Mouse (Mus musculus): Measurements from ENCODE around the gene Nipa1. TPM values are rescaled to one million over a fixed set of nuclear protein-coding genes. Genes with fewer than 3 reads are reported as not detected.

Nipa1 gene
- polyA plus RNA-seq (2016; fragmentation: Nextera tagmentation; extraction: Ambion mirVana) = 6.4 and 6.5 TPM in 2 replicates

- Histone ChIP-seq H3K9me3 (no peaks in the 10 kb centered on the region), H3K27ac (peak within 1 kb of the TSS; percentile 90), H3K36me3 (replicated peaks) (no peaks in the 10 kb centered on the region), H3K27me3 (ENCODE audit: poor library complexity, severe bottlenecking) (0 out of 2 replicates have a peak, but pooled peaks cover 9% of the 10 kb centered on the region), H3K4me3 (peak within 1 kb of the TSS; percentile 76), H3K4me1 (peaks cover 13% of the 10 kb centered on the region)
- WGBS = 62% methylated on average over 3 of the region's 3 CpGs
- DNase-seq (ENCODE audit: extremely low spot score, low spot score) = no peak
Observed at GRCm38 (mm10) chr7:56019930-56020253, at the start of gene Nipa1. TSS of gene Nipa1 (minus strand) at chr7:56019954.

GRCm38 (mm10) chr7:56066634-56067033 lies 46.9 kb upstream of the Nipa1 start:
- DNase-seq (ENCODE audit: extremely low spot score, low spot score) = no peak
- 94% methylated on average over 1 of the region's 1 CpGs for WGBS
- H3K36me3 ChIP-seq (replicated peaks) = peaks cover 3% of the 10 kb centered on the region

GRCm38 (mm10) chr7:56066136-56066535 lies 46.4 kb upstream of the Nipa1 start:
- Histone ChIP-seq H3K27me3 (ENCODE audit: poor library complexity, severe bottlenecking) (no peaks in the 10 kb centered on the region), H3K4me3 (no peak overlapping the region), H3K36me3 (replicated peaks) (peaks cover 5% of the 10 kb centered on the region), H3K27ac (no peak overlapping the region), H3K9me3 (no peaks in the 10 kb centered on the region), H3K4me1 (no peaks in the 10 kb centered on the region)
- DNase-seq (ENCODE audit: extremely low spot score, low spot score) = no peak
- 94% methylated on average over 2 of the region's 2 CpGs for WGBS

More at GRCm38 (mm10) chr7:56066634-56067033, 46.9 kb upstream of the Nipa1 start:
- H3K27me3 ChIP-seq (ENCODE audit: poor library complexity, severe bottlenecking) = no peaks in the 10 kb centered on the region
- H3K4me3 ChIP-seq = no peak overlapping the region
- no peak overlapping the region for H3K27ac ChIP-seq
- no peaks in the 10 kb centered on the region for H3K4me1 ChIP-seq
- no peaks in the 10 kb centered on the region for H3K9me3 ChIP-seq

DNA sequence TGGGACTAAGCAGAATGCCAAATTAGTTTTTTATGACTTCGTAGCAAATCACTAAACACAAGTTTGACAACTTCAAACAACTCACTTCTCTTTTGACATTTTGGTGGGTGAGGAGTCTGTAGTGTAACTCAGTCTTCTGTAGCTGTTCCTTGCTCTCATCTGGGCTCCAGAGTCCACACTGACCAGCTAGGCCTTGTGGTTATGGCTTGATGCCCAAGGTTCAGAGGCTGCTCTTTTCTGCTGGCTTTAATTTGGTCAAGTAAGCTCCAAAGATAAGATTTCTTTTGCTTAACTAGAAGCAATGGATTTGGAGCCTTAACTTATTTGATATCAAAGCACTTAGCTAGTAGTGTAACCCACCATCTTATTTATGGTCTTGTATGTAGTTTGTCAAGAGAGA lies 45.1 kb upstream of the Nipa1 start:
- H3K36me3 ChIP-seq (replicated peaks) = peaks cover 5% of the 10 kb centered on the region
- H3K27ac ChIP-seq = no peak overlapping the region
- no peaks in the 10 kb centered on the region for H3K9me3 ChIP-seq
- 90% methylated on average over 1 of the region's 1 CpGs for WGBS
- no peaks in the 10 kb centered on the region for H3K4me1 ChIP-seq
- DNase-seq (ENCODE audit: extremely low spot score, low spot score) = no peak
- no peak overlapping the region for H3K4me3 ChIP-seq
- no peaks in the 10 kb centered on the region for H3K27me3 ChIP-seq (ENCODE audit: poor library complexity, severe bottlenecking)

DNA sequence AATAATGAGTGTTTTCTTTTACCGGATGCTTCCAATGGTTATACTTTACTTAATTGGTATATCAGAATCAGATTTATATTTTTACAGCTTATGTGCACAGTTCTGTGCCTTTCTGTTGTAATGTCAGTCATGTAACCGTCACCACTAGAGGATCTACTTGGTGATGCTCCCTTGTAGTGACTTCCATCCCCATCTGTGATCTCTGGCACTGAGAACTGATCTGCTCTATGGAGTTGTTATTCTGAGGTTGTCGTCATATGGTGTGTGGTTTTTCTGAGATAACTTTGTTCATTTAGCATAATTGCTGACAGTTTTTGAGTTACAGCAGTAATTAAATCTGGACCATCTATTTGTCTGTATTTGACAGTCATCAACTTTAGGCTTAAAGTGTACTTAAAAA lies 35.6 kb upstream of the Nipa1 start:
- Histone ChIP-seq H3K27me3 (ENCODE audit: poor library complexity, severe bottlenecking) (no peaks in the 10 kb centered on the region), H3K9me3 (no peaks in the 10 kb centered on the region), H3K4me3 (no peak overlapping the region), H3K27ac (no peak overlapping the region), H3K4me1 (peaks cover 11% of the 10 kb centered on the region), H3K36me3 (replicated peaks) (peaks cover 17% of the 10 kb centered on the region)
- DNase-seq (ENCODE audit: extremely low spot score, low spot score) = no peak
- WGBS = 90% methylated on average over 3 of the region's 3 CpGs

DNA sequence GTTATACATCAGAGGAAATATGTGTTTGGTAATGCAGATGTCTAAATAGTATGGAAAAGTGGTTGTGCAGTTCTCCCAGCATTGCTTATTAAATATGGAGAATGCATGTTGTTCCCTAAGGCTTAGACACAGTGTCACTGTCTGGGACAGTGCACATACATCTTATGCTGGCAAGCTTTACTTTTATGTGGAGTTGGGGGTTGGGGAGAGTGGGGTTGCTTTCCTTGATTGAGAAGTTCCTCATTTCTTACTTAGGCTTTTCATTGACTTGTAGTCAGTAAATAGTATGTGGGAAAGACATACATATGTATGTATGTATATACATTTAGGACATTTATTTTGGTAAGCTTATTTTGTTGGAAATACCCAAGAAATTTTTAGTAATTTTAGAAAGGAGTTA lies 33.2 kb upstream of the Nipa1 start:
- H3K27ac ChIP-seq = no peak overlapping the region
- peaks cover 17% of the 10 kb centered on the region for H3K4me1 ChIP-seq
- DNase-seq (ENCODE audit: extremely low spot score, low spot score) = no peak
- H3K9me3 ChIP-seq = no peaks in the 10 kb centered on the region
- H3K4me3 ChIP-seq = no peak overlapping the region
- no peaks in the 10 kb centered on the region for H3K27me3 ChIP-seq (ENCODE audit: poor library complexity, severe bottlenecking)
- peaks cover 17% of the 10 kb centered on the region for H3K36me3 ChIP-seq (replicated peaks)

DNA sequence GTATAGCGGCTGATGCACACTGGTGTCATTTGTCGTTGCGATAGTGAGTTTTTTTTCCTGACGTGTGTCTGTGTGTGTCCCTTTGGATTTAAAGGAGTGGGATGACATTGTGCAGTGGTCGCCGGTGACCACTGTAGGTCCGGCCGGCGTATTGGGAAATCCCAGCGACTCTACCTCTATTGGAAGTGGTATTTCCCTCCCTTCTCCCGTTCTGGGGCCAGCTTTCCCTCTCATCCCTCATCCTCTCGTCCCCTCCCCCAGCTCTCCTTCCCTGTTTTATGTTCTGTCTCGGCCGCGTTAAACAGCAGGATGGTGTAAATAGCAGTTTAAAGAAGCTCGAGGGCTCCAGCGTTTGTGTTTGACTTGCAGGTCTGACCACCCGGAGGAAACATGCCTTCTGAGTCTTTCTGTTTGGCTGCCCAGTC lies 30.7 kb upstream of the Nipa1 start:
- Histone ChIP-seq H3K27ac (peak overlapping the region; percentile 89), H3K4me3 (peak overlapping the region; percentile 78), H3K4me1 (peaks cover 17% of the 10 kb centered on the region), H3K27me3 (ENCODE audit: poor library complexity, severe bottlenecking) (no peaks in the 10 kb centered on the region), H3K36me3 (replicated peaks) (peaks cover 3% of the 10 kb centered on the region), H3K9me3 (no peaks in the 10 kb centered on the region)
- peak; percentile 49 for DNase-seq (ENCODE audit: extremely low spot score, low spot score)
- under 1% methylated on average over 18 of the region's 18 CpGs for WGBS

DNA sequence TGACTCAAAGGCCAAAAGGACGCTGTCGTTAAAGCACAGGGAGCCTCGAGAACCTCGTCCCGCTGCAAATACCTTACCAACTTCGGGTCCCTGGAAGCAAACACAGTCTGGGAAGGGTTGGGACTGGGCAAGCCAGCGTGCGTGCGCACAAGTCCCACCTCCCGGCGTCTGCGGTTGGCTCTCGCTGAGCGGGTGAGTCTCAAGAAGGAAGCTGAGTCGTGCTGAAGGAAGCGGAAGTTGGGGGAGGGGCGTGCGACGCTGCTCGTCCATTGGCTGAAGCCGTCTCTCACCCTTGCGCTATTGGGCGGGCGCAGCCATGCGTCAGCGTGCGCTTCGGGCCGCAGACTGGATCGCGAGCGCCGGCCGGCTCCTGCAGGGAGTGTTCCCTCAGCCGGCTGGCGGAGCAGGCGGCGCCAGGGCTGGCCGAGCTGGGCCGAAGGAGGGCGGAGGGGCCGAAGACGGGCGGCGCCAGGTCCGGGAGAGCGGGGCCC lies 30.1 kb upstream of the Nipa1 start, which contains the start of gene Herc2:
TSS of gene Herc2 (plus strand) at position 366 of the 491 bp plus-strand sequence.
- under 1% methylated on average over 47 of the region's 47 CpGs for WGBS
- peaks cover 17% of the 10 kb centered on the region for H3K4me1 ChIP-seq
- peak within 1 kb of the TSS; percentile 78 for H3K4me3 ChIP-seq
- no peaks in the 10 kb centered on the region for H3K9me3 ChIP-seq
- H3K27ac ChIP-seq = peak within 1 kb of the TSS; percentile 89
- DNase-seq (ENCODE audit: extremely low spot score, low spot score) = peak; percentile 97
- peaks cover 3% of the 10 kb centered on the region for H3K36me3 ChIP-seq (replicated peaks)
- H3K27me3 ChIP-seq (ENCODE audit: poor library complexity, severe bottlenecking) = no peaks in the 10 kb centered on the region

GRCm38 (mm10) chr7:56047178-56047577 lies 27.4 kb upstream of the Nipa1 start:
- H3K27me3 ChIP-seq (ENCODE audit: poor library complexity, severe bottlenecking) = no peaks in the 10 kb centered on the region
- no peaks in the 10 kb centered on the region for H3K36me3 ChIP-seq (replicated peaks)
- H3K27ac ChIP-seq = no peak overlapping the region
- peaks cover 17% of the 10 kb centered on the region for H3K4me1 ChIP-seq
- no peak overlapping the region for H3K4me3 ChIP-seq
- H3K9me3 ChIP-seq = no peaks in the 10 kb centered on the region
- 87% methylated on average over 1 of the region's 1 CpGs for WGBS
- DNase-seq (ENCODE audit: extremely low spot score, low spot score) = no peak

GRCm38 (mm10) chr7:56044267-56044629 lies 24.5 kb upstream of the Nipa1 start:
- H3K9me3 ChIP-seq = no peaks in the 10 kb centered on the region
- no peaks in the 10 kb centered on the region for H3K36me3 ChIP-seq (replicated peaks)
- no peaks in the 10 kb centered on the region for H3K27me3 ChIP-seq (ENCODE audit: poor library complexity, severe bottlenecking)
- no peak overlapping the region for H3K4me3 ChIP-seq
- H3K27ac ChIP-seq = no peak overlapping the region
- WGBS = 83% methylated on average over 3 of the region's 3 CpGs
- peaks cover 5% of the 10 kb centered on the region for H3K4me1 ChIP-seq
- DNase-seq (ENCODE audit: extremely low spot score, low spot score) = no peak

- no peak for DNase-seq (ENCODE audit: extremely low spot score, low spot score)
- no peaks in the 10 kb centered on the region for H3K36me3 ChIP-seq (replicated peaks)
- no peak overlapping the region for H3K27ac ChIP-seq
- 73% methylated on average over 4 of the region's 4 CpGs for WGBS
- no peaks in the 10 kb centered on the region for H3K27me3 ChIP-seq (ENCODE audit: poor library complexity, severe bottlenecking)
- H3K4me3 ChIP-seq = no peak overlapping the region
- no peaks in the 10 kb centered on the region for H3K9me3 ChIP-seq
- H3K4me1 ChIP-seq = no peaks in the 10 kb centered on the region; the same call in 1 of the 2 replicates
Observed at GRCm38 (mm10) chr7:56043577-56044266, 24.0 kb upstream of the Nipa1 start.

DNA sequence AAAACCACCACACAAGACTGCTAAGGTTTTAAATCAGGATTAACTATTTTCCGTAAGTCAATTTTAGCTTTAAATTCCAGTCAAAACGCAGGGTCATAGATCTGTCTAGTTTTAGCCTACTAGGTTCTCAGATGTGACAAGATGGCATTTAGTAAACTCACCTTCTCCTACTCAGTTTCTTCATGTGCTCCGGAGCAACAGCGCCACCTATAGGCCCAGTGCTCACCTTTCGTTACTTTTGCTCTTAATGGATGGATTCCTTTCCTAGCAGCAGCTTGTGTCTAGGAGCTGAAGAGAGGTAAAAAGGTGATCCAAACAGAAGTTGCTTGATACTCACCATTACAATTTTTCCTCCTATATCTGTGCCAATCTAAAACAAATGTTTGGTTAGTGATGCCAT lies 22.6 kb upstream of the Nipa1 start:
- WGBS = 21% methylated on average over 5 of the region's 5 CpGs
- Histone ChIP-seq H3K36me3 (replicated peaks) (no peaks in the 10 kb centered on the region), H3K27me3 (ENCODE audit: poor library complexity, severe bottlenecking) (no peaks in the 10 kb centered on the region), H3K9me3 (no peaks in the 10 kb centered on the region), H3K4me1 (no peaks in the 10 kb centered on the region), H3K27ac (no peak overlapping the region), H3K4me3 (no peak overlapping the region)
- DNase-seq (ENCODE audit: extremely low spot score, low spot score) = peak; percentile 62

GRCm38 (mm10) chr7:56023586-56023985 lies 3.8 kb upstream of the Nipa1 start:
- WGBS = 92% methylated on average over 3 of the region's 3 CpGs
- no peak for DNase-seq (ENCODE audit: extremely low spot score, low spot score)
- H3K36me3 ChIP-seq (replicated peaks) = no peaks in the 10 kb centered on the region

More at GRCm38 (mm10) chr7:56023586-56023985, 3.8 kb upstream of the Nipa1 start:
- H3K4me3 ChIP-seq = no peak overlapping the region
- H3K27me3 ChIP-seq (ENCODE audit: poor library complexity, severe bottlenecking) = 0 out of 2 replicates have a peak, but pooled peaks cover 9% of the 10 kb centered on the region
- H3K4me1 ChIP-seq = peaks cover 10% of the 10 kb centered on the region
- no peaks in the 10 kb centered on the region for H3K9me3 ChIP-seq
- no peak overlapping the region for H3K27ac ChIP-seq

Data from forebrain, embryonic 10.5 days (tissue).